Mouse (Mus musculus) spleen, adult 12 weeks (tissue): ENCODE results near the gene 2610042L04Rik.
"Not testable (repeated sequence)": the region's sequence is repeated elsewhere in the genome, so short reads cannot be mapped to it uniquely, and the experiment has no call there.

Experiments
- DNase-seq: peaks from one replicate; pipeline ENCODE4 v3.0.0; 2022; ENCODE audit warnings: low spot score

2610042L04Rik gene

GRCm38 (mm10) chr14:4334476-4335080, at the start of gene 2610042L04Rik:
2610042L04Rik (plus strand) TSS chr14:4334763.
- DNase-seq: not testable (repeated sequence)

GRCm38 (mm10) chr14:4316983-4317382, 17.6 kb upstream of the 2610042L04Rik start, which contains the start of gene Gm3149:
Gm3149 (plus strand) TSS chr14:4317283.
- not testable (repeated sequence) for DNase-seq

GRCm38 (mm10) chr14:4335506-4335905, 943 bp downstream of the 2610042L04Rik start:
- not testable (repeated sequence) for DNase-seq

GRCm38 (mm10) chr14:4368991-4369390, 34.4 kb downstream of the 2610042L04Rik start:
- not testable (repeated sequence) for DNase-seq

GRCm38 (mm10) chr14:4369691-4370090, 35.1 kb downstream of the 2610042L04Rik start:
- not testable (repeated sequence) for DNase-seq

- not testable (repeated sequence) for DNase-seq
Observed at GRCm38 (mm10) chr14:4377871-4378270, 43.3 kb downstream of the 2610042L04Rik start.

- DNase-seq: not testable (repeated sequence)
Observed at GRCm38 (mm10) chr14:4385606-4386005, 51.0 kb downstream of the 2610042L04Rik start.

GRCm38 (mm10) chr14:4392841-4393530, 58.4 kb downstream of the 2610042L04Rik start:
- DNase-seq: not testable (repeated sequence)

- not testable (repeated sequence) for DNase-seq
Observed at GRCm38 (mm10) chr14:4397226-4397625, 62.7 kb downstream of the 2610042L04Rik start, which contains the start of gene Gm3159. Gm3159 (plus strand) TSS chr14:4397526.

GRCm38 (mm10) chr14:4398624-4399023, 64.1 kb downstream of the 2610042L04Rik start:
- not testable (repeated sequence) for DNase-seq

GRCm38 (mm10) chr14:4400115-4400789, 65.7 kb downstream of the 2610042L04Rik start:
- DNase-seq: not testable (repeated sequence)

GRCm38 (mm10) chr14:4401245-4401644, 66.7 kb downstream of the 2610042L04Rik start:
- not testable (repeated sequence) for DNase-seq

- not testable (repeated sequence) for DNase-seq
Observed at GRCm38 (mm10) chr14:4403840-4404239, 69.3 kb downstream of the 2610042L04Rik start.
